Mouse (Mus musculus): ENCODE data around the gene Entpd3.

Entpd3 gene

GRCm38 (mm10) chr9:120539662-120540251 is at the start of gene Entpd3:
Gene Entpd3 (plus strand): TSS chr9:120539818.
- in situ Hi-C loops (cut with MboI, MseI) = loop anchor here (10.0 kb wide), 1 partner anchor 655 kb away; no protein-coding TSS in a partner anchor

GRCm38 (mm10) chr9:120491509-120491908 is 48.1 kb upstream of the Entpd3 start:
- in situ Hi-C loops (cut with MboI, MseI) = no loop called here

GRCm38 (mm10) chr9:120492010-120492399 is 47.6 kb upstream of the Entpd3 start, which contains the start of gene Eif1b:
Gene Eif1b (plus strand): TSS chr9:120492232.
- in situ Hi-C loops (cut with MboI, MseI) = no loop called here

GRCm38 (mm10) chr9:120492400-120493351 is 46.9 kb upstream of the Entpd3 start:
- in situ Hi-C loops (cut with MboI, MseI) = no loop called here

- in situ Hi-C loops (cut with MboI, MseI) = no loop called here
Observed at GRCm38 (mm10) chr9:120493781-120494180, 45.8 kb upstream of the Entpd3 start.

- in situ Hi-C loops (cut with MboI, MseI) = no loop called here
Observed at GRCm38 (mm10) chr9:120496691-120497090, 42.9 kb upstream of the Entpd3 start.

GRCm38 (mm10) chr9:120497983-120498382 is 41.6 kb upstream of the Entpd3 start:
- in situ Hi-C loops (cut with MboI, MseI) = no loop called here

GRCm38 (mm10) chr9:120501191-120501902 is 38.3 kb upstream of the Entpd3 start:
- in situ Hi-C loops (cut with MboI, MseI) = loop anchor here (5.0 kb wide), 2 partner anchors 66 to 91 kb away; no protein-coding TSS in a partner anchor

GRCm38 (mm10) chr9:120502013-120502412 is 37.6 kb upstream of the Entpd3 start:
- in situ Hi-C loops (cut with MboI, MseI) = loop anchor here (5.0 kb wide), 2 partner anchors 65 to 90 kb away; no protein-coding TSS in a partner anchor

GRCm38 (mm10) chr9:120504423-120504822 is 35.2 kb upstream of the Entpd3 start:
- in situ Hi-C loops (cut with MboI, MseI) = loop anchor here (5.0 kb wide), 2 partner anchors 63 to 88 kb away; no protein-coding TSS in a partner anchor

- in situ Hi-C loops (cut with MboI, MseI) = no loop called here
Observed at GRCm38 (mm10) chr9:120511781-120512180, 27.8 kb upstream of the Entpd3 start.

- in situ Hi-C loops (cut with MboI, MseI) = no loop called here
Observed at GRCm38 (mm10) chr9:120516720-120517119, 22.9 kb upstream of the Entpd3 start.

- in situ Hi-C loops (cut with MboI, MseI) = no loop called here
Observed at GRCm38 (mm10) chr9:120518946-120519345, 20.7 kb upstream of the Entpd3 start.

- in situ Hi-C loops (cut with MboI, MseI) = no loop called here
Observed at GRCm38 (mm10) chr9:120519469-120520125, 20.0 kb upstream of the Entpd3 start.

- in situ Hi-C loops (cut with MboI, MseI) = no loop called here
Observed at GRCm38 (mm10) chr9:120521161-120521560, 18.5 kb upstream of the Entpd3 start.

- in situ Hi-C loops (cut with MboI, MseI) = no loop called here
Observed at GRCm38 (mm10) chr9:120527270-120527669, 12.3 kb upstream of the Entpd3 start.

- in situ Hi-C loops (cut with MboI, MseI) = no loop called here
Observed at GRCm38 (mm10) chr9:120527919-120528318, 11.7 kb upstream of the Entpd3 start.

- in situ Hi-C loops (cut with MboI, MseI) = no loop called here
Observed at GRCm38 (mm10) chr9:120528815-120529510, 10.7 kb upstream of the Entpd3 start.

- in situ Hi-C loops (cut with MboI, MseI) = loop anchor here (10.0 kb wide), 1 partner anchor 664 kb away; no protein-coding TSS in a partner anchor
Observed at GRCm38 (mm10) chr9:120530471-120530870, 9.1 kb upstream of the Entpd3 start.

- in situ Hi-C loops (cut with MboI, MseI) = loop anchor here (10.0 kb wide), 1 partner anchor 663 kb away; no protein-coding TSS in a partner anchor
Observed at GRCm38 (mm10) chr9:120532062-120532461, 7.6 kb upstream of the Entpd3 start.

Measured in T-helper 1 cell (primary cell).